Mouse (Mus musculus) neutrophil, adult 5-6 weeks (primary cell): ENCODE data around the gene Fat3. TPM values are rescaled to one million over a fixed set of nuclear protein-coding genes. Genes with fewer than 3 reads are reported as not detected.

Source experiments
- ATAC-seq: fragments of 151-379, 151-347 bp; 2 replicates; pipeline ENCODE4 v1.8.0; 2017; ENCODE audit warnings: mild to moderate bottlenecking, moderate TSS enrichment; ENCODE audit not compliant: insufficient number of reproducible peaks, poor library complexity, low FRiP score, severe bottlenecking; ENCODE audit errors: extremely low read depth
- total RNA-seq: library from RNA; stranded (forward); fragments of 200-1000 nt; gene quantifications from 2 replicates; pipeline ENCODE4 v1.2.3, GENCODE M21; 2017

The Fat3 gene
- total RNA-seq, 1 experiment from 2014 or later, result 0.12 TPM

DNA sequence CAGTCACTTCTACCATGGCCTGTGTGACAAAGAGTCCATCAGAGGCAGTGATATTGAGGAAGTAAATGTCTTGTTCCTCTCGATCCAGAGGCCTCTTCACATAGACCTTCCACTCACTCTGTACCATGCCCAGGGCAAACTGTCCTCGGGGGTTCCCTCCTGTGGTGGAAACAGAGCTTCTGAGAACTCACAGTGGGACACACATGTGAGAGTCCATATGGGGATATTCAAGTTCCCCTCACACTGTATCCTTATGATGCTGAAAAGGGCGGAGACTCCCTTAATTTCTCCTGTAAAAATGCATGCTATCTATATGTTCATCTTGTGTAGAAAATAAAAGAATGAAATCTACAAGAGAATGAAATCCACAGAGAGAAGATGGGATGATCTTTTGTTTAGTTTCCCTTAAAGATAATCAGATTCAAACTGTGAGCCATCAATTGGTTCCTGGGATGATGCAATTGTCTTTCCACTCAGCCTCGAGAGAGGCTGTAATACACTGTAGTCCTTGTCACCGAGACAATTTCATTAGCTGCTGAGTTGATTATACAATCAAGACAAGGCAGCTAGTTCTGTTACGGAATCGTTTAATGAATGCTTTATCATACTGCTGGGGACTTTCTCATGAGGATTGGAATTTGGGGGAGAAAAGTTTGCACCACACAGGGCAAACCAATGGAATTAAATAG is 508.8 kb downstream of the Fat3 start:
- no peak for ATAC-seq

- ATAC-seq, result no peak
Observed at GRCm38 (mm10) chr9:15978317-15978716, 522.8 kb downstream of the Fat3 start.

- no peak for ATAC-seq
Observed at GRCm38 (mm10) chr9:15976959-15977663, 524.0 kb downstream of the Fat3 start.

DNA sequence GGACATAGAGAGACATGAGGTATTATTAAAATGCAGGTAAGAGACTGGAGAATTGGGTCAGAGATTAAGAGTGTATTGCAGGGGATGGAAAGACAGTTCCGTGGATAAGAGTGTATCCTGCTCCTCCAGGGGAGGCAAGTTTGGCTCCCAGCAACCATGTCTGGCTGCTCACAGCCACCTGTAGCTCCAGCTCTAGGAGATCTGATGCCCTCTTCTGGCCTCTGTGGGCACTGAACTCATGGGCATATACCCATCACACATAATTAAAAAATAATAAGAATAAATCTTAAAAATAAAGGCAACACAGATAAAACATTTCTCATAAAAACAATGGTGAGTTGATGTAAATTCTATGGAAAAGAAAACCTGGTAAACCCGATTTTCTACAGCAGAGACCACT is 525.1 kb downstream of the Fat3 start:
- no peak for ATAC-seq

DNA sequence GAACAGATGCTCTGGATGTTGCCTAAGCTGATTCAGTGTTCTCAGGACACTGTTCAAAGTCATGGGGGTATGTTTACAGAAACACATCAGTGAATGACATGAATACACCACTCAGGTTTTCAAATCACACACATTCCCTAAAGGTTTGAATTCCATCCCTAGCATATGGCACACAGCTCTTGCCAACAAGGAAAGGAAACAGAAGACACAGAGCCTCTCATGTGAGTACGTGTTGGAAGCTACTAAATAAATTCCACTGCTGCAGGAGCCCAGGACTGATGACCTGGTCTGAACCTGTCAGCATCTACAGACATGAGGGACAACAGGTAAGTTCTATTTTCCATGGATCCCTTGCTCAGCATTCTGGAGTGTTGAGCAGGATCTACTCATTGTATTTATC is 528.9 kb downstream of the Fat3 start:
- ATAC-seq, result no peak

- ATAC-seq, result no peak
Observed at GRCm38 (mm10) chr9:15971393-15971792, 529.7 kb downstream of the Fat3 start.

GRCm38 (mm10) chr9:15964198-15964597 is 536.9 kb downstream of the Fat3 start:
- no peak for ATAC-seq

- ATAC-seq, result no peak
Observed at GRCm38 (mm10) chr9:15962886-15963285, 538.2 kb downstream of the Fat3 start.

GRCm38 (mm10) chr9:15958224-15958787 is 542.8 kb downstream of the Fat3 start:
- ATAC-seq, result no peak

- ATAC-seq, result no peak
Observed at GRCm38 (mm10) chr9:15957816-15958215, 543.3 kb downstream of the Fat3 start.

- no peak for ATAC-seq
Observed at GRCm38 (mm10) chr9:15955147-15955782, 545.8 kb downstream of the Fat3 start.

DNA sequence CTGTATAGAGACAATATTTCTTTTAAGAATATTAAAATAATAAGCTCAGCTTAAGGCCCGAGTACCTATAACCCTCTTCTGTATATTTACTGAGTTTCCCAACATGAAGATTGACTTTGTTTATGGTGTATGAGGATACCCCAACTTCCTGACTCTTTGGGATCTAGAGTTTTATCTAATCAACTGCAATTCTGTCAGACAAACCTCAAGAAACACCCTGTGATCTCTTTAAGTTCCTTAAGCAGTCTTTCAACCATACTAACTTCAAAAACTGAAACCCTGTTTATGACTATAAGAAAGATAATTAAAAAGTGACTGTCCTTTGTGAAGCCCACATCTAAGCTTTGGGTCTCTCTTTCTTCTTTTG is 546.8 kb downstream of the Fat3 start:
- ATAC-seq, result no peak

- no peak for ATAC-seq
Observed at GRCm38 (mm10) chr9:15953585-15954337, 547.3 kb downstream of the Fat3 start.

- no peak for ATAC-seq
Observed at GRCm38 (mm10) chr9:15948086-15948485, 553.0 kb downstream of the Fat3 start.

- ATAC-seq, result no peak
Observed at GRCm38 (mm10) chr9:15944182-15944581, 556.9 kb downstream of the Fat3 start.

- no peak for ATAC-seq
Observed at GRCm38 (mm10) chr9:15943486-15944153, 557.5 kb downstream of the Fat3 start.

DNA sequence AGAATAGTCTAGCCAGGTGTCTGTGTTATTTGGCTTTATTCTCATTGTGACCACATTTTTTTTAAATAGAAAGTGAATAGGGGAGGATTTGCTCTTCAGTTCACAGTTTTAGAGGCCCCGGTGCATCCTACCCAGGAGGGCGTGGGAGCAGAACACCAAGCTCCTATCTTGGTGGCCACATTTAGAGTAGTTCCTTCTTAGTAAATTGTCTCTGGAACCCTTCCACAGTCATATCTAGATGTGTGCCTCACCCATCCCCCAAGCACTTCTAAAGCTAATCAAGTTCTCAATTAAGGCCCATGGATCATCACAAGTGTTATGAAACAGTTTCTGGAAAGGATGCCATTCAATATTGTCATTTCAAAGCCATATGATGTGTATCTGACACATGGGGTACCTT is 559.3 kb downstream of the Fat3 start:
- ATAC-seq, result no peak

DNA sequence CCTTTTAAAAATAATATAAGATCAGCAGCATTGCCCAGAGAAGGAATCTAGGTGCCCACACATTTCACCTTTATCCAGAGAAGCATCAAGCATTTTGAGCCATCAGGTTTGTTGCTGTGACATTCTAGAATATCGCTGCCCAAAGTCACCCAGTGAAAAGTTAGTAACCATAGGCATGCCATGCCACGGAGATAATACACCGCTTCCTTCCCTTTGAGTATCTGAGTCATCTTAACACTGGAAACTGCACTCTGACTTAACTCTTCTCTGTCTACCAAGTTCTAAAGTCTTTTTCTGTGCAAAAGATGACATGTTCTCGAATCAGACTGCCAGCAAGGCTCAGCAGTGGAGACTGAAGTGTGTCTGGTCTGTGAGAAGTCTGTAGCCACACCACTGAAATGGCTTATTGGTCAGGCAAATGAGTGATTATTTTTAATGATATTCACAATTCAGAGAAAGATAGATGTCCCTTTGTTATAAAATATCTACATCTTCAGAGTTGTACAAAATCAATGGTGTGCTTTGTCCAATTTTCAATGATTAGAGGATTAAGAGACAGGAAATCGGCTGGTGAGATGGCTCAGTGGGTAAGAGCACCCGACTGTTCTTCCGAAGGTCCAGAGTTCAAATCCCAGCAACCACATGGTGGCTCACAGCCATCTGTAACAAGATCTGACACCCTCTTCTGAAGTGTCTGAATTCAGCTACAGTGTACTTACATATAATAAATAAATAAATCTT is 560.0 kb downstream of the Fat3 start:
- no peak for ATAC-seq
